Mouse (Mus musculus): ENCODE measurements around the gene Gulp1. TPM values are rescaled to one million over a fixed set of nuclear protein-coding genes. Genes with fewer than 3 reads are reported as not detected.

Gulp1 gene
- total RNA-seq (2017): 3.2 and 3.3 TPM in 2 replicates

- peak; percentile 90 for ATAC-seq (replicated peaks; ENCODE audit: low read depth, poor library complexity, severe bottlenecking)
Measured at GRCm38 (mm10) chr1:44551461-44552370, at the start of gene Gulp1. Gulp1 (plus strand) TSS chr1:44551511.

- ATAC-seq (replicated peaks; ENCODE audit: low read depth, poor library complexity, severe bottlenecking): no peak
Measured at GRCm38 (mm10) chr1:44550261-44550660, 1.1 kb upstream of the Gulp1 start.

- peak; percentile 61 for ATAC-seq (replicated peaks; ENCODE audit: low read depth, poor library complexity, severe bottlenecking)
Measured at GRCm38 (mm10) chr1:44552371-44552841, 1.1 kb downstream of the Gulp1 start.

GRCm38 (mm10) chr1:44553166-44553898 lies 2.0 kb downstream of the Gulp1 start:
- ATAC-seq (replicated peaks; ENCODE audit: low read depth, poor library complexity, severe bottlenecking): no peak

GRCm38 (mm10) chr1:44567431-44567830 lies 16.1 kb downstream of the Gulp1 start:
- no peak for ATAC-seq (replicated peaks; ENCODE audit: low read depth, poor library complexity, severe bottlenecking)

GRCm38 (mm10) chr1:44568296-44568695 lies 17.0 kb downstream of the Gulp1 start:
- 0 out of 2 replicates have a peak, but pooled peaks have one; percentile 15 for ATAC-seq (replicated peaks; ENCODE audit: low read depth, poor library complexity, severe bottlenecking)

GRCm38 (mm10) chr1:44576001-44576400 lies 24.7 kb downstream of the Gulp1 start:
- ATAC-seq (replicated peaks; ENCODE audit: low read depth, poor library complexity, severe bottlenecking): no peak

- no peak for ATAC-seq (replicated peaks; ENCODE audit: low read depth, poor library complexity, severe bottlenecking)
Measured at GRCm38 (mm10) chr1:44576610-44577009, 25.3 kb downstream of the Gulp1 start.

GRCm38 (mm10) chr1:44580390-44580789 lies 29.1 kb downstream of the Gulp1 start:
- ATAC-seq (replicated peaks; ENCODE audit: low read depth, poor library complexity, severe bottlenecking): no peak

- ATAC-seq (replicated peaks; ENCODE audit: low read depth, poor library complexity, severe bottlenecking): peak; percentile 100
Measured at GRCm38 (mm10) chr1:44584886-44585385, 33.6 kb downstream of the Gulp1 start.

- no peak for ATAC-seq (replicated peaks; ENCODE audit: low read depth, poor library complexity, severe bottlenecking)
Measured at GRCm38 (mm10) chr1:44591742-44592141, 40.4 kb downstream of the Gulp1 start.

- no peak for ATAC-seq (replicated peaks; ENCODE audit: low read depth, poor library complexity, severe bottlenecking)
Measured at GRCm38 (mm10) chr1:44593109-44593508, 41.8 kb downstream of the Gulp1 start.

- no peak for ATAC-seq (replicated peaks; ENCODE audit: low read depth, poor library complexity, severe bottlenecking)
Measured at GRCm38 (mm10) chr1:44598312-44598711, 47.0 kb downstream of the Gulp1 start.

- ATAC-seq (replicated peaks; ENCODE audit: low read depth, poor library complexity, severe bottlenecking): no peak
Measured at GRCm38 (mm10) chr1:44613294-44614041, 62.2 kb downstream of the Gulp1 start.

GRCm38 (mm10) chr1:44618751-44619150 lies 67.4 kb downstream of the Gulp1 start:
- no peak for ATAC-seq (replicated peaks; ENCODE audit: low read depth, poor library complexity, severe bottlenecking)

GRCm38 (mm10) chr1:44634481-44634880 lies 83.2 kb downstream of the Gulp1 start:
- no peak for ATAC-seq (replicated peaks; ENCODE audit: low read depth, poor library complexity, severe bottlenecking)

GRCm38 (mm10) chr1:44645678-44646276 lies 94.5 kb downstream of the Gulp1 start:
- no peak for ATAC-seq (replicated peaks; ENCODE audit: low read depth, poor library complexity, severe bottlenecking)

- ATAC-seq (replicated peaks; ENCODE audit: low read depth, poor library complexity, severe bottlenecking): no peak
Measured at GRCm38 (mm10) chr1:44678974-44679373, 127.7 kb downstream of the Gulp1 start.

- no peak for ATAC-seq (replicated peaks; ENCODE audit: low read depth, poor library complexity, severe bottlenecking)
Measured at GRCm38 (mm10) chr1:44679415-44679814, 128.1 kb downstream of the Gulp1 start.

- ATAC-seq (replicated peaks; ENCODE audit: low read depth, poor library complexity, severe bottlenecking): no peak
Measured at GRCm38 (mm10) chr1:44682556-44682955, 131.2 kb downstream of the Gulp1 start.

Data from common myeloid progenitor, adult 5-6 weeks (primary cell).